ENCODE assay signal across 14 mouse cellular contexts in the genomic region with DNA sequence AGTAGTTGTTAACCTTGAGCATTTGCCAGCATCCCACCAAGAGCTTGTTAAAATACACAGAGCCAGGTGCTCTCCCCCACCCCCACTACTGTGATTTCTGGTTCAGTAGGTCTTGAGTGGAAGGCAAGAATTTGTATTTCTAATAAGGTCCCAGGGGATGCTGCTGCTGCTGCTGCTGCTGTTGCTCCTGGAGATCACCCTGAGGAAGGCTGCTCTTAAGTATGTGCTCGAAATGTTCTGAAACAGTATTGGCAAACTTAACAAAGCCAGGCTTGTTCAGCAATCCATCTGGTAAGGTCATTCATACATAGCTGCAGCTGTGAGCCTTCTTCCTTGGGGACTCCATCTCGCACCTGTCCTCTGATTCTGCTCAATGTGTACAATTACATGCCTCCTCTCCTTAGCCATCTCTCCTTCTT.
DNase-seq lines count a peak whose midpoint lies in the region; ATAC-seq and TF ChIP-seq lines count a peak whose summit lies in the region.
"Had no signal": no experiment of that assay in that cellular context is flagged by ENCODE, and none has a peak within 500 bp of the region (broad histone marks: within the 10 kb centered on the region; RNA-seq: fewer than 3 reads in every experiment).

No protein-coding gene starts in this region.

- TF ChIP-seq POLR2A in limb, embryonic 14.5 days (IDR thresholded peaks at IDR 0.05; ENCODE audit: borderline replicate concordance, extremely low read depth, insufficient read depth, insufficient read length), result no peak

- no peak overlapping the region for H3K4me3 ChIP-seq in forebrain, embryonic 14.5 days (ENCODE audit: low read depth, low read length)
- no peak overlapping the region for H3K4me3 ChIP-seq in forebrain, embryonic 12.5 days (replicated peaks)
- no peak overlapping the region for H3K4me3 ChIP-seq in midbrain, embryonic 11.5 days (ENCODE audit: low read depth, low read length)
- no peak overlapping the region for H3K4me3 ChIP-seq in midbrain, embryonic 10.5 days
- H3K4me3 ChIP-seq in limb, embryonic 14.5 days (replicated peaks; ENCODE audit: low read length), result no peak overlapping the region
- H3K4me3 ChIP-seq in liver, embryonic 12.5 days, result no peak overlapping the region

- 0 out of 2 replicates have a peak, but pooled peaks have one; percentile 26 for ATAC-seq in forebrain, embryonic 14.5 days
- ATAC-seq in forebrain, embryonic 12.5 days (ENCODE audit: low FRiP score), result no peak
- ATAC-seq in midbrain, embryonic 11.5 days (ENCODE audit: low FRiP score), result peak; percentile 46; the same call in 1 of the 2 replicates
- peak; percentile 92 for ATAC-seq in limb, embryonic 14.5 days (ENCODE audit: low FRiP score, low read depth)
- no peak for ATAC-seq in liver, embryonic 12.5 days
- ATAC-seq: Patski had no signal

- H3K4me1 ChIP-seq in forebrain, embryonic 14.5 days (ENCODE audit: control insufficient read depth, insufficient read depth, low read length), result no peaks in the 10 kb centered on the region
- peaks cover 17% of the 10 kb centered on the region for H3K4me1 ChIP-seq in forebrain, embryonic 12.5 days
- peaks cover 7% of the 10 kb centered on the region for H3K4me1 ChIP-seq in midbrain, embryonic 11.5 days (ENCODE audit: control insufficient read depth, insufficient read depth, low read length)
- peaks cover 24% of the 10 kb centered on the region for H3K4me1 ChIP-seq in midbrain, embryonic 10.5 days
- peaks cover 29% of the 10 kb centered on the region for H3K4me1 ChIP-seq in limb, embryonic 14.5 days (ENCODE audit: control insufficient read depth, insufficient read depth, low read length)
- no peaks in the 10 kb centered on the region for H3K4me1 ChIP-seq in liver, embryonic 12.5 days

- no peaks in the 10 kb centered on the region for H3K36me3 ChIP-seq in forebrain, embryonic 14.5 days (ENCODE audit: control insufficient read depth, insufficient read depth, low read length)
- no peaks in the 10 kb centered on the region for H3K36me3 ChIP-seq in forebrain, embryonic 12.5 days (replicated peaks)
- H3K36me3 ChIP-seq in midbrain, embryonic 11.5 days (ENCODE audit: control insufficient read depth, insufficient read depth, low read length), result no peaks in the 10 kb centered on the region
- no peaks in the 10 kb centered on the region for H3K36me3 ChIP-seq in midbrain, embryonic 10.5 days
- H3K36me3 ChIP-seq in limb, embryonic 14.5 days (ENCODE audit: control insufficient read depth, insufficient read depth, low read length), result no peaks in the 10 kb centered on the region
- no peaks in the 10 kb centered on the region for H3K36me3 ChIP-seq in liver, embryonic 12.5 days

- H3K27me3 ChIP-seq in forebrain, embryonic 14.5 days (replicated peaks; ENCODE audit: control insufficient read depth, insufficient read depth, low read length), result no peaks in the 10 kb centered on the region
- no peaks in the 10 kb centered on the region for H3K27me3 ChIP-seq in forebrain, embryonic 12.5 days
- H3K27me3 ChIP-seq in midbrain, embryonic 11.5 days (ENCODE audit: control insufficient read depth, insufficient read depth, low read length), result no peaks in the 10 kb centered on the region
- H3K27me3 ChIP-seq in midbrain, embryonic 10.5 days (ENCODE audit: low read depth, poor library complexity, severe bottlenecking), result no peaks in the 10 kb centered on the region
- no peaks in the 10 kb centered on the region for H3K27me3 ChIP-seq in limb, embryonic 14.5 days (ENCODE audit: control insufficient read depth, insufficient read depth, low read length)
- H3K27me3 ChIP-seq in liver, embryonic 12.5 days (replicated peaks), result no peaks in the 10 kb centered on the region

- no peaks in the 10 kb centered on the region for H3K9me3 ChIP-seq in forebrain, embryonic 14.5 days (replicated peaks; ENCODE audit: control insufficient read depth, low read length)
- no peaks in the 10 kb centered on the region for H3K9me3 ChIP-seq in forebrain, embryonic 12.5 days
- H3K9me3 ChIP-seq in midbrain, embryonic 11.5 days (ENCODE audit: control insufficient read depth, low read length), result no peaks in the 10 kb centered on the region
- no peaks in the 10 kb centered on the region for H3K9me3 ChIP-seq in midbrain, embryonic 10.5 days (replicated peaks)
- no peaks in the 10 kb centered on the region for H3K9me3 ChIP-seq in limb, embryonic 14.5 days (ENCODE audit: control insufficient read depth, low read length)
- H3K9me3 ChIP-seq in liver, embryonic 12.5 days (replicated peaks), result no peaks in the 10 kb centered on the region

- peak; percentile 9 for DNase-seq in forebrain, embryonic 14.5 days (ENCODE audit: low spot score)
- DNase-seq in midbrain, embryonic 11.5 days (ENCODE audit: low spot score, missing footprints), result peak; percentile 83
- no peak for DNase-seq in midbrain, embryonic 10.5 days (ENCODE audit: low spot score)
- DNase-seq in limb, embryonic 14.5 days (ENCODE audit: low spot score), result peak; percentile 84
- peak; percentile 54 for DNase-seq in skeletal muscle tissue, adult 2 months (ENCODE audit: low read depth, low spot score)
- no peak for DNase-seq in ovary, postnatal 14 days (ENCODE audit: low spot score)
- DNase-seq: adrenal gland, adult 8-10 months; cerebellum, adult 11-12 months; kidney, adult 18-20 months; lung, postnatal 4 days; right cerebral cortex, postnatal 4 days had no signal

- H3K4me2 ChIP-seq in forebrain, embryonic 14.5 days (ENCODE audit: low read length), result no peak overlapping the region
- no peak overlapping the region for H3K4me2 ChIP-seq in forebrain, embryonic 12.5 days
- no peak overlapping the region for H3K4me2 ChIP-seq in midbrain, embryonic 11.5 days
- no peak overlapping the region for H3K4me2 ChIP-seq in limb, embryonic 14.5 days (replicated peaks; ENCODE audit: low read depth, low read length, severe bottlenecking)
- H3K4me2 ChIP-seq in liver, embryonic 12.5 days, result no peak overlapping the region

- H3K27ac ChIP-seq in forebrain, embryonic 14.5 days (ENCODE audit: low read depth, low read length), result no peak overlapping the region
- no peak overlapping the region for H3K27ac ChIP-seq in forebrain, embryonic 12.5 days
- H3K27ac ChIP-seq in midbrain, embryonic 11.5 days (ENCODE audit: low read depth, low read length), result no peak overlapping the region
- H3K27ac ChIP-seq in midbrain, embryonic 10.5 days (replicated peaks), result no peak overlapping the region
- H3K27ac ChIP-seq in limb, embryonic 14.5 days (replicated peaks; ENCODE audit: low read depth, low read length), result no peak overlapping the region
- no peak overlapping the region for H3K27ac ChIP-seq in liver, embryonic 12.5 days

- WGBS in forebrain, embryonic 14.5 days, result 54% methylated on average over 2 of the region's 2 CpGs
- 74% methylated on average over 2 of the region's 2 CpGs for WGBS in forebrain, embryonic 12.5 days
- WGBS in midbrain, embryonic 11.5 days, result 63% methylated on average over 2 of the region's 2 CpGs
- WGBS in midbrain, embryonic 10.5 days, result 77% methylated on average over 2 of the region's 2 CpGs
- WGBS in limb, embryonic 14.5 days, result 19% methylated on average over 2 of the region's 2 CpGs
- 55% methylated on average over 2 of the region's 2 CpGs for WGBS in liver, embryonic 12.5 days (ENCODE audit: insufficient replicate concordance)

- no peak overlapping the region for H3K9ac ChIP-seq in forebrain, embryonic 14.5 days (ENCODE audit: low read length)
- H3K9ac ChIP-seq in forebrain, embryonic 12.5 days, result no peak overlapping the region
- H3K9ac ChIP-seq in midbrain, embryonic 11.5 days (ENCODE audit: low read length), result no peak overlapping the region
- no peak overlapping the region for H3K9ac ChIP-seq in limb, embryonic 14.5 days (ENCODE audit: low read depth, low read length, severe bottlenecking)
- H3K9ac ChIP-seq in liver, embryonic 12.5 days, result no peak overlapping the region

Comparison
In these comparisons a context has a peak if more than half of its experiments do, and no peak if none do; other contexts are left out.
1. ATAC-seq: peak in forebrain, embryonic 14.5 days (single experiment), midbrain, embryonic 11.5 days (single experiment) and limb, embryonic 14.5 days (single experiment); none in forebrain, embryonic 12.5 days (single experiment) and liver, embryonic 12.5 days (single experiment).
2. DNase-seq: peak in forebrain, embryonic 14.5 days (single experiment), midbrain, embryonic 11.5 days (single experiment), limb, embryonic 14.5 days (single experiment) and skeletal muscle tissue, adult 2 months (single experiment); none in midbrain, embryonic 10.5 days (single experiment) and ovary, postnatal 14 days (single experiment).